Mouse (Mus musculus) erythroid progenitor cell, adult 5-6 weeks (primary cell): ENCODE results near the gene Irx5. TPM values are rescaled to one million over a fixed set of nuclear protein-coding genes. Genes with fewer than 3 reads are reported as not detected.

Source experiments
- ATAC-seq: replicated peaks from 2 replicates; pipeline ENCODE4 v1.8.0; 2016; ENCODE audit warnings: moderate number of reproducible peaks, mild to moderate bottlenecking, moderate TSS enrichment, inconsistent platforms; ENCODE audit not compliant: poor library complexity, low FRiP score, severe bottlenecking
- total RNA-seq, 2 experiments: library from RNA; stranded (forward) in 1 of 2; stranded (reverse) in 1 of 2; fragments of 150-400 nt in 1 of 2; fragments of 186-747, 209-891 nt in 1 of 2; gene quantifications; 2 replicates each; pipeline versions ENCODE4 v1.2.3 to v1.2.4; 2015 to 2017; ENCODE audit warnings: low replicate concordance in 2 of 2

Irx5 gene
- total RNA-seq, 2 experiments from 2014 or later, result not detected

DNA sequence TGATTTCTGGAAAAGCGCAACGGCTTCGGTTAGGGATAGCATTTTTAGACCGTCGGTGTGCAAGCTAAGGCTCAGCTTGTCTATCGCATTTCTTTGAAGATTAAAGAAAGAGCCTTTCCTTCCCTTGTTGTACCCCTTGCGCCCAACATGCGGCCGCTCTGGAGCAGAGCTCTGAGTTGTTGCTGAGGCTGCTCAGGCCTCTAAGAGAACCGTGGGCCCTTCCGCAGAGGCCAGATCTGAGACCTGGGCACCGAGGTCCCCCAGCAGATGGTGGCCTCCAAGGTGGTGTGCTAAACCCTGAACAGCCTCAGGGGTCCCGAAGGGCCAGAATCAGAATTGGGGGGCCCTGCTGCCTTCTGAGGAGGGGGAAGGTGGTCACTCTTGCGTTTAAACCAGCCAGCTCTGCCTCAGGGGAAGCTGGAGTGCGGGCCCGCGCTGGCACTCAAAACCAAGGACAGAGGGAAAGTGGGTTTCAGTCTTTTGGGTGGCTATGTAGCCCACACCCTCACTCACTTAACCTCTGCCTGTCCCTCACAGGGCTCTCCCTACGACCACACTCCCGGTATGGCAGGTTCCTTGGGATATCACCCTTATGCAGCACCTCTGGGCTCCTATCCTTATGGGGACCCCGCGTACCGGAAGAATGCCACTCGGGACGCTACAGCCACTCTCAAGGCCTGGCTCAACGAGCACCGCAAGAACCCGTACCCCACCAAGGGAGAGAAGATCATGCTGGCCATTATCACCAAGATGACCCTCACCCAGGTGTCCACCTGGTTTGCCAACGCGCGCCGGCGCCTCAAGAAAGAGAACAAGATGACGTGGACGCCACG lies 1.8 kb downstream of the Irx5 start:
- ATAC-seq, result no peak

DNA sequence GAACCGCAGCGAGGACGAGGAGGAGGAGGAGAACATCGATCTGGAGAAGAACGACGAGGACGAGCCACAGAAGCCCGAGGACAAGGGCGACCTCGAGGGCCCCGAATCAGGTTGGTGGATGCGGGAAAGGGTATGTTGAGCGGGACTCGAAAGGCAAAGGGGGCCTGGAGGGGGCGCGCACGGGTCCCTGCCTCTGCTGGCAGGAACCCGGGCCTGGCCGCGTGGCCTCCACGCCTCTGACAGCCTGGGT lies 2.3 kb downstream of the Irx5 start:
- no peak for ATAC-seq

DNA sequence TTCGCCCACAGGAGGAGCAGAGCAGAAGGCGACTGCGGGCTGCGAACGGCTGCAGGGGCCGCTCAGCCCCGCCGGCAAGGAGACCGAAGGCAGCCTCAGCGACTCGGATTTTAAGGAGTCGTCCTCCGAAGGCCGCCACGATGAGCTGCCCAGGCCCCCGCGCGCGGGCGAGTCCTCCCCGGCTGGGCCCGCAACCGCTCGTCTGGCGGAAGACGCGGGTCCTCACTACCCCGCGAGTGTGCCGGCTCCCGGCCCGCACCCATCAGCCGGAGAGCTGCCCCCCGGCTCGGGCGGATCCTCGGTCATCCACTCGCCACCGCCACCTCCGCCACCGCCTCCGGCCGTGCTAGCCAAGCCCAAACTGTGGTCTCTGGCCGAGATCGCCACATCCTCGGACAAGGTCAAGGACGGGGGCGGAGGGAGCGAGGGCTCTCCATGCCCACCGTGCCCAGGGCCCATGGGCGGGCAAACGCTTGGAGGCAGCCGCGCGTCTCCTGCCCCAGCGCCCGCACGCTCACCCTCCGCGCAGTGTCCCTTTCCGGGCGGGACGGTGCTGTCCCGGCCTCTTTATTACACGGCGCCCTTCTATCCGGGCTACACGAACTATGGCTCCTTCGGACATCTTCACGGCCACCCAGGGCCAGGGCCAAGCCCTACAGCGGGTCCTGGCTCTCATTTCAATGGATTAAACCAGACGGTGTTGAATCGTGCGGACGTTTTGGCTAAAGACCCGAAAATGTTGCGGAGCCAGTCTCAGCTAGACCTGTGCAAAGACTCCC lies 2.8 kb downstream of the Irx5 start:
- no peak for ATAC-seq

DNA sequence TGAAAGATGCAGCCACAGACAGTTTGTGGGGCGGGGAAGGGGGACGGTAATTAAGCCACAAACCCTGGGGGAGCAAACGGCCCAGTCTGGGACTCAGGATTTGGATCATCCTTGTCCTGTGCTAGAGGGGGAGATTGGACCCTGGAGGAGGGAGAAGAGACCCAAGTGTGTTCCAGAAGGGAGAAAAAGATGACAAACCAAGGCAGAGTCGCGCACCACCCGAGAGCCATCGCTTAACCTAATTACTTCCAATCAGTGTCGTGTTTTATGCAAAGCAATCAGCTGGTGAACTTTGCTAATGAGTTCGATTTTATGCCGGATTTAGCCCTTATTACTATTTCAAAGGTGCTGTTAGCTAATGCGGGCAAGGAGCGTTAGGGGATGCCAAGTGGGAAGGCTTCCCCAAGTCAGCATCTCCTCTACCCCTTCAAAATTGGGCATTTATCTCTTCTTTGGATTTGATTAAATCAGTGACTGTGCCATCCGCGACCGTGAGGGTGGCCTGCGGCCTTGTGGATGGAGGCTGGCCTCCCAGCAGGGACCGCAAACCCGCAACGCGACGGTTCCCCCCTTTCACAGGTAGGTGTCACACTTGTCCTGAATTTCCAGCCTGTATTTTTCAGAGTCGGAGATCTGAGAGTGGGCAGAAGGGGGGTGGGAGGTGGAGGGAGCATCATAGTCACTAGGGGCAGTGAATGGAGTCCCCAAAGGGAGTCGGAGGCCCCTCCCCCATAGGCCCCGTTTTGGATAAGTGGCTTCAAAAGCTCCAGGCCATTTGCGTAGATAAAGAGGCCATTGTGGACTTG lies 4.3 kb downstream of the Irx5 start:
- ATAC-seq, result no peak

DNA sequence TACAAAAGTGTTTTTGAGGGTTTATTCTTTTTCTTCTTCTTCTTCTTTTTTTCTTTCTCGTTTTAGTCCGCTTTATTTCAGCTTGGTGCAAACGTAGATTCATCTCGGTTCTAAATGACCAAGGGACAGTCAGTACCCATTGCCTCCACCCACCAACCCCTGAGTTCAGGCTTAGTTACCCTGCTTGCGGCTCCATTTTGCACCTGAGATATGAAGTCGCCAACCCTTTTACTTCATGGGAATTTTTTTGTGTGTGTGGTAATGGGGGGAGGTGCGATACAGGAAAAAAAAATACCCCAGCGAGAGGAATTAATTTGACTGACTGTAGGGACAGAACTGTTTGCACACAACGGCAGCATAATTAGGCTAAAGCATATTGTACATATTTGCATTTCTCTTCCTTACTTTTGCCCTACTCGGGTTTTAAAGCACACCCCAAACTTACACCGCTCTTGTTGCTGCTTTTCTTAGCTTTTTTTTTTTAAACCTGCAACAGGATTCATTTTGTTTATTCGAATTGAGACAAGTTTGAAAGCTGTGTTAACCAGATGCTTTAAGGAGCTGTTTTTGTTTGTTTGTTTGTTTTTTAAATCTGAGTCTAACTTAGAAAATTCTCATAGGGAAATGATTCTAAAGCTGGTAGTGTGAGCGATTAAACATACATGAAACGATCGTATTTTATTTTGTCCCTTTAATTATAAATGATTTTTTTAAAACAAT lies 5.1 kb downstream of the Irx5 start:
- ATAC-seq, result no peak

DNA sequence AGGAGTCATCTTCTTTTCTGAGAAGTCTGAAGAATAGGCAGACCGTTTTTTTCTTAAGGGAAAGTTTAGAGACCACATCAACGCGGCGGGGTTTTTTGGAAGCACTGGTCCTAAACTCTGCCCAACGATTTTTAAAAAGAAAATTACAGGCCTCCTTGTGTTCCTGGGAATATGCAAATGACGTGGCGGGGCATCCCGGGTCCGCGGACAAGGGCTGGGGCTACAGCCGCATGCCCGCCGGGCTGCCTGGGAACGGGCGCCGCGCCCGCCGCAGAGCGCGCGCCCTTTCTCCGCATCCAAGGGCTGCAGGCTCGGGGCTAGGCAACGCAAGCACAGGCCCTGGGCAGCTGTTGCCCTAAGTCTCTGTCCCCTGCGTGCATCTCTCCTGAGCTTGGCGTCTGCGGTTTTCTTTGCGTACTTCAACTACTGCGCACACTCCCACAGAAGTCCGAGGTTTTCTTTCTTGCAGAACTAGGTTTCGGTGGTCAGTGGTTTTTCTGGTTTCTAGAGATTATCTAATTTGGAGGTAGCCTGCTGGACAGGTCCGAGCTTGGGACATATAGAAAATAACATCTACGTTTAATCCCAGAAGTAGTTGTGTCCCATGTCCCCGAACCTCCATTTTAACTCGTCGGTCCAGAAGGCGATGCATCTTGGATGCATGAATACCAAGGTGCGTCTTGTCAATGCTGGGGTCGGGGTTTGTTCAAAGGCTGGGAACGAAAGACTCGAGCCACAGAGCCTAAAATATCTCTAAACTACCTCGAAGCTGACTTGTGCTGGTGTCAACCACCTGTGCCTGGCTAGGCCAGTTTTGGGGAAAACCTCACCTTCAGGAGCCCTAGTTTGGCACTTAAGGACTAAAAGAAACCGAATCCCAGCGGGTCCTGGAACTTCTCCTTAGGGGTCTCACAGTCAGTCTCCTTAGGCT lies 6.1 kb downstream of the Irx5 start:
- no peak for ATAC-seq

DNA sequence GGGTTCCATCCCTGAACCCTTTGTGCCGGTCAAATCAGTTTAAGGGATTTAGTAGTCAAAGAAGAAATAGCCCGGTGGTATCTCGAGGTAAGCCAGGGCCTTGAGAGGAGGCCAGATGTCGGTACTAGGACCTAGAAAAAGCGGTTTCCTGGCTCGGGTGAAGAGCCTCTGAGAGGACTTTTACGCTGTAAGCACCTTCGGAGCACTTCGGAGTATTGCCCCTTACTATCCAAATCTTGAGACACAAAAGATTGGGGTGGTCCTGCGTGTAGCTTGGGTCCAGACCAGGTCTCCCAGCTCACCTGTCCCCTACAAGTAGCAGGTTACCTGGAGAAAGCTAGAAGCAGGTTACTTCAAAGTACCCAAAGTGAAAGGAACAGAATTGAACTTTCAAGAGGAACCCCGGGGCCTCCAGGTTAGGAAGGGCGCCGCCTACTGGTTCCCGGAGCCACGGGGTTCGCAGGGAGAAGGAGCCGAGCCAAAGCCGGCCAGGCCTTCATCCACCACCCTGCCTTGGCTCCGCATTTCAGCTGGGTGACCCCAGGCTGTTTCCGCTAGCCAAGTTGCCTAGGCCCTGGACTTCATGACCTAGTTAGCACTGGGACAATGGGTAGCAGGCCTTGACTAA lies 6.8 kb downstream of the Irx5 start:
- ATAC-seq, result no peak

DNA sequence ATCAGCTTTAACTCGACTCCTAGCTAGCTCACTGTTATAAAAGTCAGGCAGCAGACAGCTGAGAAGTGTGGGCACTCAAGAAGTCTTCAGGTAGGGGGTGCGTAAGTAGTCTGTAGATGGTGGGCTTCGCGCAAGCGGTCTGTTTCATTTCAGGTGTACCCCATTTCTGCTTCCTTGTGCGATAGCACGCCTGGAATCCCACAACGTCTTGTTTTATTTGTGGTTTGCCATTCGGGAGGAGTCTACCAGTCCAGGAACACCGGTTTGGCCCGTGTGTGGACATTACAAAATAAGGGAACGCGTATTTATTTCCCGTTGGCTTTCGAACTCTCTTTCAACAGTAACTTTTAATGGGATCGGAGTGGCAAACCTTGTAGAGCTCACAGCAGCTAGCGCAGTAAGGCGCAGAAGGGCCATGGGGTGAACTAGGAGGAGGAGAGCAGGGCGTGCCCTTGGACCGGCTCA lies 7.4 kb downstream of the Irx5 start:
- no peak for ATAC-seq

DNA sequence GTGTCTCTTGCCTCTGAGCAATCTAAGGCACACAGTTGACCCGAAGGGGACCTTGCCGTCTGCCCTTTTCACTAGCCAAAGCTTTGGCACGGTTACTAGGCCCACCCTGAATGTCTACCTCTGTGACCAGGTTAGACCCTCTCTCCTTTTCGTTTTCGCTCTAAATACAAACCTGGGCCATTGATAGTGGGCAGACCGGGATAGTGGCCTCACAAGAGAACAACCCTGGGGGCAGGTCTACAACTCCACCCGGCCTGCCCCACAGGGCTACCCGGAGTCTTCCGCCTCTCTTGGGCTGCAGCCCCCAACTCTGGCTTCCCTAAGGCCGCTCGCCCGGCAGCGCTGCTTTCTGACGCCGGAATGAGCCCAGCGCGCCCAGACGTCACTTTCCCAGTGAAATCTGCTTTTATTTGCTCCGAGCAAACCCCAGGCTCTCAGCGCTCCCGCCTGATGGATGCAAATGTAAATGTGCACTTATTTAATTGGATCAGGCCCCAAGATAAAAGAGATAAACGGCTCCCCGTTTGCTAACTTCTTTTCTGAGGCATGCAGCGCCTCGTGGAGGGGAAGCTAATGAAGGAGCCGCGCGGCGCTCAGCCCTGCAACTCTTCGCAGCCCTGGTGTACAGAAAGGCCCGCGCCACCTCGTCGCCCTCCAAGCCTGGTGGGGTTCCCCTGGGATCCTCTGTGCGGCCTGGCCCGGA lies 8.0 kb downstream of the Irx5 start:
- ATAC-seq, result no peak

DNA sequence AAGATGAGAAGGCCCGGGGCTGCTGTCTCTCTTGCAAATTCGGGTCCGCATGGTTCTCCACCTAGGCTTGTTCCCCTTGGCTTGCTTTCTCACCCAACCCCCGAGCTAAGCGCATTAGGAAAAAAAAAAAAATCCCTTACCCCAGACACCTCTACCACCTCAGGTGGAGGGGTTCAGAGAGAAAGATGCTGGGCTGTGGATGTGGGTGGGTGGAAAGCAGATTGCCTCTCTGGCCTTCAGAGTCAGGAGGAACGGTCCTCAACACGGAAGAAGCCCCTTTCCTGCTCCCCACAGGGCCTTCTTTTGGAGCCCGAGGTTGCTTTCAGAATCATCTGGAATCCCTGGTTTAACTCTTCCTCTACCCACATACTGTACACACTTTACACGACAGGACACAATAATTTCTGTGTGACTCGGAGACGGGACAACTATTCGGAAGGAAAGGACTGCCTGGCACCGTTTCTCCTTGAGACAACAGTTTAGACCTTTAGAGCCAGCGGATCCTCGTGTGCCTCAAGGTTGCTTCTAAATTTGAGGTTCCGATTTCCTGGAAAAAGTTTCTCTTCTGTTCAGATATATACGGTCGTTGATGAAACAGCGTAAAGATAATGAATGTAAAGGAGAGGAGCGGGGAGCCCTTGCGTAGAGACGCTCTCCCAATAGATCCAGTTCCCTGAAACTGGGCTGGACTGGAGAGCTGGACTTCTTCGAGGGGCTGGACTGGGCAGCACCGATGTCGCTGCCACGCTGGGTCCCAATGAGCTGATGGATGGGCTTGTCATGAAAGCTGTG lies 8.7 kb downstream of the Irx5 start:
- ATAC-seq, result no peak

DNA sequence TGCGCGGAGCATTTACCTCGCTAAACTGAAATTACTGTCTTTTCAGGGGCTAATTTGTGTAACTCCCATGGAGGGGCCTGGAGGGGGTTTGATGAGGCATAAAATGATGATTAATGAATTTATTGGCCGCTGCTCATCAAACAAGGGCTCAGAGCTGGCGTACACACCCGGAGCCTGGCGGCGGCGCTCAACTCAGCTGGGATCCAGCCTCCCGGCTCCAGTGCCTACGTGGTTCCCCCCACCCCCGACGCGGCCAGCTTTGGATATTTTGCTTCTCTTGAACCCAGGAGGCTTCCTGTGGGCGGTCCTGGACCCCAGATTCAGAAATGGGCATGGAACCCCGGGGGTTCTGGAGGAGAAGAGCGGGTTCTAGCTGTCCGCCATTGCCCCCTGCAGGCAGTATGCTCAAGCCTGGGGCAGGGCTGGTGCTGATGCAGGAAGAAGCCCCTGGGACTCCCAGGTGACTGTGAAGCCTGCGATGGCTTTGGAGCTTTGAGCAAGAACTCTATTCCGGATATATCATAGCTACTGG lies 9.4 kb downstream of the Irx5 start:
- no peak for ATAC-seq

DNA sequence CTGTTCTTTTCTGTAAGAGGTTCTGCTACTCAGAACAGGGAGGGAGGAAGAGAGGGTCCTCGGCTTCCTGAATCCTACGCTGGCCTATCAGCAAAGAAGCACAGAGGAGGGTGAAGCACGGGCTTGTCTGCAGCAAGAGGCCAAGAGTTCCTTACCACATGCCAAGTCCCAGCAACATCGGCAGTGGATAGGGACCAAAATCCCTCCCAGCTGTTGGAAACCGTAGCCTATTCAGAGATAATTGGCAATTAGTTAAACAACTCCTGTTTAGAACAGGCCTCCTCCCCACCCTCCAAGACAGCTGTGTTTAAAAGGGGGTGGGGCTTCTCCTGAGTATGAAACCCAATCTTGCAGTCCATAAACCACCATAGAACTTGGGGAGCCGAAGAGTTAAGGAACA lies 22.1 kb downstream of the Irx5 start:
- no peak for ATAC-seq

DNA sequence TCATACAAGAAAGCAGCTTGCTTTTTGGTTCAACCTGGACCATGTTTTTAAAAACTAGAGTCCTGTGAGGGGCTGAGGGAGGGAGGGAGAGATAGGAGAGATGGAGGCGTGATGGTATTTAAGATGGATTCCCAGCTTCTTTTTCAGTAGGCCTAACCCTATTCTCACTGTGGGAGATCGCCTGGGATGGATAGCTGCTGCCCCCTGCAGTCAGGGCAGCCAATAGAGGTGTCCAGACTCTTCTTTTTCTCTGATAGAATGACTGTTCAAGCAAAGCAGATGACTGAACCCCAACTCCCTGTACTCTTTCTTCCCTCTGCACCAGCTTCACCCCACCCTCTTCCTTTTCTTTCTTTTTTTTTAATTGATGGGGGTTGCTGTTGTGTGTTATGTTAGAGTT lies 23.1 kb downstream of the Irx5 start:
- no peak for ATAC-seq

DNA sequence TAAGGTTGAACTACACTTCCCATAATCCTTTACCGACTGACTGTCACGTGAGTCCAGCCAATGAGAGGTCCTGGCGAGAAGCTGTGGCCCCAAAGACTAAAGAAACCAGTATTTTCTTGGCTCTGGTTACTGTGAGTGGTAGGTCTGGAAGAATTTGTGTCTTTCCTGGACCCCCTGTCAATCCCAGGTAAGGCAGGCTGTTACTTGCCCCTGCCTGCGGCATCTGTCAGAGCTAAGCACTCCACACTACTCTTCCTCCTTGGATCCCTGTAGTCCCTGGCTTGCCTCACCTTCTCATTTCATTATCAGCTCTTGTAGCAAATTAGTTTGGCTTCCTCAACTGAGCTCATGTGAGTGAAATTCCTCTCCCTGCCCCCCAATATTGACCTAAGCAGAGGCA lies 30.5 kb downstream of the Irx5 start:
- no peak for ATAC-seq

DNA sequence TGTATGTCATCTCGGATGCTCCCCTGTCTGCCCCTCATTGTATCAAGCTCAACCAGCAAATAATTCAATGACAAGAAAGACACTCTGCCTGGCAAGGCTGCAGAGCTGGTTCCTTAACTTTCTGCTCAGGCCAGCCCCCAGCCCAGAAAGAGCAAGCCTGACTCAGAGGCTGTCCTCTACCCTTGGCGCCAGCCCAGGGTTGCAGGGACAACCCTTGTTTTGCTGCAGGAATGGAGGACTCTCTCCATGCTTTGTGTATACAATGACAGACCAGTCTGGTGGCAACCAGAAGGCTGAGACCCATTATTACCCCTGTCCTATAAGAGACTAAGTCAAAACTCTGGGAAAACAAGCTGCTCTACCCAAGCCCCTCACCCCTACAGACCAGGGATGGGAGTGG lies 46.8 kb downstream of the Irx5 start:
- no peak for ATAC-seq

DNA sequence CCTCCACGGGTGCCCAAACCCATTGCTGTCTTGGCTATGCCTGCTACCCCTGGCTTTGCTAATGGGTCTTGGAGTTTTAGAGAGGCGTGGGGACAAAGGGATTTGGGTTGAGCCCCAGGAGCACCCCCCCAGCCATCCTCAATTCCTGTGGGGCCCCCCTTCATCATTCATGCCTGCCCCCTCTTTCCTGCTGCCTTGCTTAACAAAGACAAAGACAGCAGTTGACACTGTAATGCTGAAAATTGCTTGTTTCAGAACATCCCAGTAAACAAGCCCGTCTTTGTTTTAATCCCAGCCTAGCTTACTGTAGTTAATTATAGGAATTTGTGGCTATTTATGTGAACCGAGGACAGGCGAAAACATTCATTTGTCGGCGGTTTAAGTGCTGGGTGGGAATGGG lies 50.7 kb downstream of the Irx5 start:
- ATAC-seq, result no peak

DNA sequence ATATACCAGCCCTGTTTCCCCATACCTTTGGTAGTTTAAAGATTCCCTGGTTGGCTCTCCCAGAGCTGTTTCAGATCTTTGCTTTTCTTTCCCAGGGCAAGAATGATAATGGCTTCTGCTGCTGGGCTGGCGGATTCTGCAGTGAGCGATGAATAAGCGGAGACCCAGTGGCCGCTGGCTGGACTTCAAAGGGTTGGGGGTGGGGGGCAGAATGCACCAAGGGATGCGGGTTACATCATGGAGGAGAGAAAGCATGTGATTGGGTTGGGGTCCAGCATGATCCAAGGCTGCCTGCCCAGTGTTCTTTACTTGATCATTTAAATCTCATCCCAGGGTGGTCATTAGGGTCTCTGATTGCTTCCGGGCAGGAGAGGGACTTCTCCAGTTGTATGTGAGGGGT lies 56.2 kb downstream of the Irx5 start:
- no peak for ATAC-seq
